Mouse (Mus musculus): Measurements from ENCODE around the gene Fggy. TPM values are rescaled to one million over a fixed set of nuclear protein-coding genes. Genes with fewer than 3 reads are reported as not detected.

Fggy gene
- total RNA-seq, 2 experiments from 2014 or later: 9.0 to 15.5 TPM

GRCm38 (mm10) chr4:95765359-95765758, 208.1 kb downstream of the Fggy start:
- ATAC-seq (replicated peaks; ENCODE audit: poor library complexity, severe bottlenecking): no peak

GRCm38 (mm10) chr4:95770469-95770868, 213.2 kb downstream of the Fggy start:
- ATAC-seq (replicated peaks; ENCODE audit: poor library complexity, severe bottlenecking): peak; percentile 57

DNA sequence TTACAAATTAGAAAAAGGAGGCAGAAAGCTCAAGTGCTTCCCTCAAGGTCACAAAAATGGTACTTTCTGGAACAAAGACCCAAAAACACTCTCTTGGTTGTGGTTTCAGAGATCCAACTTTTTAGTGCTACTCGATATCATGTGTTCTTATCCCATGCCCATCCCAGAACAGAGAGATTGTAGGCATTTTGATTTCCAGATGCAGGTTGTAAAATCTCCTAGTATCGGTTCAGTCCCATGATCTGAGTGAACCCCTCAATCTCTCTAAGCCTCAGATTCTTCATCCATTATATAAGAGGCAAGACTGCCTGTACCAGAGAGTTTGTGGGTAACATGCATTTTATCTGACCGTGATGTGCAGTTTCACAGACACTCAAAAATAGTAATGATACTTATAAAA, 214.2 kb downstream of the Fggy start:
- ATAC-seq (replicated peaks; ENCODE audit: poor library complexity, severe bottlenecking): no peak

DNA sequence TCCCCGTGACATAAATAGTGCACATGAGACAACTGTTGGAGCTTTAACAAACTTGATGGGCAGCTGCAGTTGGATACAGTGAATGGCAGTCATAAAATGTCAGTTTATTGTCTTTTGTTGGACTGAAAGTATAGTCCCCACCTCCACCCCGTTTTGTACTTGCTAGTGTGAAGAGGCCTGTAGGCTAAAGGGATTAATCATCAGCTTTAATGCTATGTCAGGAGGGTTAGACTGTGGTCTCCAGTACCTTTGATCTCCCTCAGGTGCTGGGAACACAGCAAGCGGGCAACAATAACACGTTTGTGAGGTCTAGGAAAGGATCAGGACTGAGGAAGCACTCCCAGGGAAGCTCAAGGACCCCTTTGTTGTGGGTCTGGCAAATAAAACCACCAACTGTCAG, 214.6 kb downstream of the Fggy start:
- ATAC-seq (replicated peaks; ENCODE audit: poor library complexity, severe bottlenecking): no peak

DNA sequence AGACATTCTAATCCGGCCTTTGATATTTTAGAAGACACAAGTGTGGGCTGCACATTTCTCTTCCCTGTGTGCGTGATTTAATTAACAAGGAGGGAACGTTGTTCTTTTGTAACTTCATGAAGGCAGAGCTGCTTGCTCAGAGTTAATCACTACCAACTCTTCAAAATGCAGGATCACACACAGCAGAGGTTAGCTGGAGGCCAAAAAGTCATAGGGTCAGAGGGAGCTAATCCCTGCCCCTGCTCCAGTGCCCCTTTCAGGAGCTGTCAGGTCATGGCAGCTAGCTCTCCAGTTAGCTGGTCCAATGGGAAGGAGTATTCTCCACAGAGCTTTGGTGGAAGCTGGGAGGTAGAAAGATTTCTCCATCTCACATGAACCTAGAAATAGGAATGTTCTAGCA, 215.4 kb downstream of the Fggy start:
- ATAC-seq (replicated peaks; ENCODE audit: poor library complexity, severe bottlenecking): no peak

- ATAC-seq (replicated peaks; ENCODE audit: poor library complexity, severe bottlenecking): peak; percentile 89
Observed at GRCm38 (mm10) chr4:95775574-95775973, 218.3 kb downstream of the Fggy start.

- no peak for ATAC-seq (replicated peaks; ENCODE audit: poor library complexity, severe bottlenecking)
Observed at GRCm38 (mm10) chr4:95777839-95778238, 220.5 kb downstream of the Fggy start.

DNA sequence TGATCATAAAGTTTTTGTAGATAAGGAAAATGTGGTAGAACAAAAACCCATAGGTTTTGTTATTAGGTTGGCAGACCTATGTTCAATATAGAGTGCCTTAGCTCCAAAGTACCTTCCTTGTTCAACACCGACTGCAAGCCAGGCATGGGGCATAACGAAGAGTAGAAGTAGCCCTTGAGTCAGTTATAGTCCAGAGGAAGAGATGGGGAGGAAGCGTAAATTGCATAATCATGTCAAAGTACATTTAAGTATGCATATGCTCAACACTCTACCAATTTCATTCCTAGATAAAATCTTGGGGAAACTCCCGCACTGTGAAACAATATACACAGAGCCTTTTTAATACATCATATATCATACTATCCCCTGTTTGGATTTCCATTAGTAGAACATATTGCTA, 221.2 kb downstream of the Fggy start:
- ATAC-seq (replicated peaks; ENCODE audit: poor library complexity, severe bottlenecking): peak; percentile 52

- peak; percentile 75 for ATAC-seq (replicated peaks; ENCODE audit: poor library complexity, severe bottlenecking)
Observed at GRCm38 (mm10) chr4:95784146-95784895, 227.0 kb downstream of the Fggy start.

- ATAC-seq (replicated peaks; ENCODE audit: poor library complexity, severe bottlenecking): no peak
Observed at GRCm38 (mm10) chr4:95787609-95788008, 230.3 kb downstream of the Fggy start.

DNA sequence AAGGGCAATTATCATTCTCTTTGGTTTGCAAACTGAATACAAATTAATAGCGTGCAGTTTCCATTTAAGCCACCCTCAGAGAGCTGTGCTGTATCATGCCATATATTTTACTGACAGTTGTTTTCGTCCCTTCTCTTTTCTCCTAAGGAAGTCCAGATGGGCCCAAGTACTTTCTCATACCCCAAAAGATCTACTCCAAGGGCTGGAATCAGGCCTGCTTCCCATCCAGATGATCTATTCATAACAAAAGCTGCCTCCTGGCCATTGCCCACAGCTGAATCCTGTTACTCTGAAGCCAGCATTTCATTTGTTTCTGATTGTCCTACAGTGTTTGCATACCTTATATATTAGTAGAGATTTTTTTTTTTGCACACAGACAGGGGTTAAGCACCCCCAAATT, 231.6 kb downstream of the Fggy start:
- no peak for ATAC-seq (replicated peaks; ENCODE audit: poor library complexity, severe bottlenecking)

DNA sequence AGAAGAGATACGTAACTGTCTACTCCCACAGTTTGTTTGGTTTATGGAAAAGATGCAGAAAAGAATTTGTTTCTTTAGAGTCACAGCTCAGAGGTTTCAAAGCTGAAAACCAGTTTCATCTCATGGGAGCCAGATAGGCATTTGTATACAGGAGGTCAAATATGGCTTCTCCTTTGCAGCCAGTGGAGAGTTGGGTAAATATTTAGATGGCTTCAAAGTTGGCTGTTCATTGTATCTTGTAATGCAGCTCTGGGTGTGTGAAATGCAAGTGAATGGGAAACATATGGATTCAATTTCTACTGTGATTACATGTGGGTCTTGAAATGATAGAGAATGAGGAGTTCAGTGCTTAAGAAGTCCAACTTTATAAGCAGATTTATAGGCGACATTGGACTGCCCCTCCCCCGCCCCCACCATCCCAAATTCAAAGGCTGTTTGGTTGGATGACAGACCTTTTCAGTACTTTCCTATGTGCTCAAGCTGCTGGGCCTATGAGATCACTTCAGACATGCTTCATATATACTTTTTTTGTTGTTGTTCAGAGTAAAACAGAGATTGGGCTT, 234.7 kb downstream of the Fggy start:
- no peak for ATAC-seq (replicated peaks; ENCODE audit: poor library complexity, severe bottlenecking)

- no peak for ATAC-seq (replicated peaks; ENCODE audit: poor library complexity, severe bottlenecking)
Observed at GRCm38 (mm10) chr4:95793647-95794328, 236.5 kb downstream of the Fggy start.

DNA sequence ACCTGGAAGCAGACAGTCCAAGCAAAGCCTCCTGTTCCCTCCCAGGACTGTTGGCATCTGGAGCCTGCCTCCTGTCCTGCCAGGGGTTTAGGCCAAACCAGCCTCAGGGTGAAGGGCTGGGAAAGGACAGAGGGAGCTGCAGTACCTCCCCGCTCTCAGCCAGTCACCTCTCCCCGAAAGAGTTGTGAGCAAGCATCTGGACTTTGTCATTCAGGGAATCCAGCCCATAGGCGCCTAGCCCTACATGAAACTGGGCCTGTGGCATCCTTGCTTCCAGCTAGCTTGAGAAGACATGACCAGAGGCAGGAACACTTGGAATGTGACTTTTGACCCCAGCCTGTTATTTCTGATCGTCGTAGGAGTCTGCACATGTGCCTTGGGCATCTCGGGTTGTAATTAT, 237.3 kb downstream of the Fggy start:
- no peak for ATAC-seq (replicated peaks; ENCODE audit: poor library complexity, severe bottlenecking)

DNA sequence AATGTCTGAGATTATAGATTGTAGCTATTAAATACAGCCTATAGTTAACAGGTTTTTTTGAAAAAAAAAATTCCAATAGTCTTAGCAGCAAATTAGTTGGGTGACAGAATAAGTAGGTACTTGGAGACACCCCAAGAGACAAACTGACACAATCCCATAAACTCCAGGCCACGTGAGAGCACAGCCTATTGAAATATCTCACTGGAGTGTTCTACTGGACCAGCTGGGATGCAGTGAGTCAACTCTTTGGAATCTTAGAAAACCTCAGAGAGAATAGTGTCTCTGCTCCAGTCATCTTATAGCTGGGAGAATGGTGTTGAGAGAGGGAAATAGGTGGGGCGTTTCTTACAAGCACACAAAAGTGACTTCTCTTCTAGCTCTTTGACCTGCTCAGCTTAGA, 238.0 kb downstream of the Fggy start:
- no peak for ATAC-seq (replicated peaks; ENCODE audit: poor library complexity, severe bottlenecking)

DNA sequence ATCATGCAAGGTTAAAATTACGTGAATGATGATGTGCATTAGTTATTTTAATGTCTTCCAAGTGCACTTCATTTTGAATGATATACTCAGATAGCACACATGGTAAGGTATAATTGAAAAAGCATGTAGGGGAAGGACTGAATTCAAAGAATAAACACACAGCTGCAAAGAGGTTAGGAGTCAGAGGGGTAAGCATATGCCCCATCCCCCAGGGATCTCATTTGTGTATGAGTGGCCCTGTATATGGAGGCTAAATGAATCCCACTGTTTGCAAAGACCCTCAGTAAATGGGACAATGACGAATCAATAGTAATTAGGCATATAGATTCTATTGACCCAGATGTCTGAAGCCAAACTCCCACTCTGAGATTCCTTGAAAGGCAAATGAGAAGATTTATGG, 262.3 kb downstream of the Fggy start:
- ATAC-seq (replicated peaks; ENCODE audit: poor library complexity, severe bottlenecking): no peak

DNA sequence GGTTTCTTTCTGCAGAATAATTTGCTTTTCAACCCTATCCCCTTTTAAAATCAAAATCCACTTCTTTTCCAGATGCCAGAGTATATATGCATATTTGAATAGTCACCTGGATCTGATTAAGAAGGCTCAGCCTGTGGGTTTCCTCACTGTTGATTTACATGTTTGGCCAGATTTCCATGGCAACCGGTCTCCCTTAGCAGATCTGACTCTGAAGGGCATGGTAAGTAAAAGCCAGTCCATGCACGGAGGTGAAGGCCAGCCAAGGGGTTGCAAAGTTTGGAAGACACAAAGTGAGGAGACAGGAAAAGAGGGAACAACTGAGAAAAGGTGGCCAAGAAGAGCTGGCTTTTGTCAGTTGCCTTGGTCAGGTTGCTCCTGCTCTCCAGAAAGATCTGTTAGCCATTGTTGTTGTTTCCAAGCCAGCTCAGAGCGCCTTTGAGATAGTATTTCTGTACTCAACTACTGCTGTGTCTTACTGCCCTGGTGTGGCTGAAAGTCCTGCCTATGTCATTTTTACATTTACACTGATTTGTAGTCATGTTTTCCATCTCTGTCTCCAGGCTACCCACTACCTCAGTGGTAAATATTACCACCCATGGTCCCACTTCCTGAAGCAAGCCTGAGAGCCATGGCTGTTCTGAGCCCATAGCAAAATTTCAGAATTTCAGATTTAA, 264.7 kb downstream of the Fggy start:
- no peak for ATAC-seq (replicated peaks; ENCODE audit: poor library complexity, severe bottlenecking)

DNA sequence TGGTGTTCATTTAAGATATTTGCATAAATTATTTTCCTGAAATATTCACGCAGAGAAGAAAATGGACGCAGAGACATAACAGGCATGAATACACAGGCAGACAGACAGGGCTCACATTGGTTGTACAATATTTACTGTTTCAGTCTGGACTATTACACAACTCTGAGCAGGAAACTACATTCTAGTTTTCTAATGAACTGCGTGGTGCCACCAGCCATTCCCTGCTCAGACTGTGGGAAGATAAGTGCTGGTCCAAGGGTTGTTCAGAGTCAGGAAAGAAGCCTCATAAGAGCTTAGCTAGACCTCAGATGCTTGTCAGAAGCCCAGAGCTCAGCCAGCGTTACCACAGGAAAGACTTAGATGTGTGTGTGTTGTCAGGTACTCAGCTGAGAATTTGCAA, 270.9 kb downstream of the Fggy start:
- ATAC-seq (replicated peaks; ENCODE audit: poor library complexity, severe bottlenecking): peak; percentile 48

GRCm38 (mm10) chr4:95830320-95830719, 273.0 kb downstream of the Fggy start:
- peak; percentile 63 for ATAC-seq (replicated peaks; ENCODE audit: poor library complexity, severe bottlenecking)

DNA sequence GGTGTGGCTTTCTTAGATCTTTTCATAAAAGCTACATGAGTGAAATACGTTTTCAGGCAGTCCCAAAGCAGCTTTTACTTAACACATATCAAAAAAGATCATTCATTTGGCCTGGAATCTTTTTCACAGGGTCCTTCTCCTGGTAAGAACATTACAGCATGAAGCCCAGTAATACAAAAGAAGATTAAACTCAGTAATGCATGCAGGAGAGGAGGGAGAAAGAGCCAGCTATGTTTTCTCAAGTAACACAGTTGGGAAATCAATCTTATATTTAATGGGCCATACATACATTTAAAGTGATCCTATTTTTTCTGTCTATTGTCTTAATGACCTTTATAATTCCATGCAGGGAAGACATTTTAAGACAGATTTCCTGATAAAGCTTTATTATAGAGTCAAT, 282.6 kb downstream of the Fggy start:
- ATAC-seq (replicated peaks; ENCODE audit: poor library complexity, severe bottlenecking): no peak

DNA sequence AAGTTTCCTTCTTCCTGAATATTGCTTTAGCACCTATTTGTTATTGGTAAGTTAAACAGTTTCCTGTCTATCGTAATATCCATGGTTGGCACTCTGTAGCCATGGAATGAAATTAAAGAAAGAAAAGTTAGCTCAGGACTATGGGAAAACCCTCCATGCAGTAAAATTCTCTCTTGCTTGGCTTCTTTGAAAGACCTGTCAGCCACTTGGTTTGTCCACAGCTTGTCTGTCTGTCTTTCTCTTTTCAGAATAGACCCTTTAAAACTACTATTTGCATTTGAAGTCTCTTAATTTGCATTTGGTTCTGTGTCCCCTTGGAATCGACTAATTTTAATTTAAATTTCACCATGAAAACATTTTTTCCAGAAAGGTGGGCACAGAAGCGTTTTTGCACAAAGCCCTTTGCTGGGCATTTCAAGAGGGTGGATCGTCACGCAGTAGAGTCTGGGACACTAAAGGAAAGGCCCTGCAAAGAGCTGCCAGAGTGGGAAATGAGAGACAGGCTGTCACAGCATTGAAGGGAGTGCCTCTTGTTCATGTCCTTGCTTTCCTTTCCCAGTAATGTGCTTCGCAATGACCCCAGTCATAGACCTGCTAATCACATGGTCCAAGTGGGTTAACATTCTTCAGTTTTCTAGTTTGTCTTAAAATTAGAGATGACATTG, 283.2 kb downstream of the Fggy start:
- ATAC-seq (replicated peaks; ENCODE audit: poor library complexity, severe bottlenecking): no peak

All from granulocyte monocyte progenitor cell, adult 5-6 weeks (primary cell).